19 mouse cellular contexts compared by ENCODE assay signal in genomic region chr6:82066515-82067081, GRCm38 (mm10). TPM values are rescaled to one million over a fixed set of nuclear protein-coding genes. Genes with fewer than 3 reads are reported as not detected.
DNase-seq lines count a peak whose midpoint lies in the region; ATAC-seq and TF ChIP-seq lines count a peak whose summit lies in the region.
"Had no signal": no experiment of that assay in that cellular context is flagged by ENCODE, and none has a peak within 500 bp of the region (broad histone marks: within the 10 kb centered on the region; RNA-seq: fewer than 3 reads in every experiment).

No protein-coding gene starts in this region.

- peak; percentile 78; the same call in 1 of the 2 replicates for TF ChIP-seq EP300 in heart, adult 2 months (IDR thresholded peaks at IDR 0.05; ENCODE audit: insufficient read depth, low read depth, low read length)
- peak; percentile 73; the same call in 1 of the 2 replicates for TF ChIP-seq EP300 in heart, postnatal 0 days (IDR thresholded peaks at IDR 0.05; ENCODE audit: low read depth)

- no peaks in the 10 kb centered on the region for H3K79me2 ChIP-seq in heart, adult 2 months (replicated peaks; ENCODE audit: control insufficient read depth, insufficient read depth, low read length)

- no peaks in the 10 kb centered on the region for H3K27me3 ChIP-seq in kidney, postnatal 0 days (ENCODE audit: insufficient read depth, low read length)
- no peaks in the 10 kb centered on the region for H3K27me3 ChIP-seq in heart, adult 2 months (ENCODE audit: control insufficient read depth, insufficient read depth, low read length)
- H3K27me3 ChIP-seq in heart, postnatal 0 days (ENCODE audit: control insufficient read depth, insufficient read depth, low read length): no peaks in the 10 kb centered on the region
- H3K27me3 ChIP-seq: forebrain, embryonic 15.5 days; midbrain, embryonic 13.5 days had no signal

- 80% methylated on average over 8 of the region's 8 CpGs for WGBS in kidney, postnatal 0 days
- 42% methylated on average over 8 of the region's 8 CpGs for WGBS in heart, adult 2 months
- WGBS in heart, postnatal 0 days: 59% methylated on average over 8 of the region's 8 CpGs

- no peaks in the 10 kb centered on the region for H3K9me3 ChIP-seq in kidney, postnatal 0 days (replicated peaks; ENCODE audit: low read length)
- no peaks in the 10 kb centered on the region for H3K9me3 ChIP-seq in heart, postnatal 0 days (replicated peaks; ENCODE audit: control insufficient read depth, low read length)
- H3K9me3 ChIP-seq: forebrain, embryonic 15.5 days; midbrain, embryonic 13.5 days had no signal

- no peak for ATAC-seq in kidney, postnatal 0 days (replicated peaks; ENCODE audit: low FRiP score, low read depth)
- ATAC-seq in heart, postnatal 0 days (ENCODE audit: insufficient read depth, low read depth): peak; percentile 75
- ATAC-seq in frontal cortex, adult (ENCODE audit: low TSS enrichment): no peak
- ATAC-seq: CD4-positive, CD25-positive, alpha-beta regulatory T cell, adult 4 months; forebrain, embryonic 15.5 days; inflammation-experienced regulatory T-cells, adult 6 months; midbrain, embryonic 13.5 days had no signal

- no peaks in the 10 kb centered on the region for H3K4me1 ChIP-seq in kidney, postnatal 0 days (replicated peaks; ENCODE audit: insufficient read depth, low read length)
- H3K4me1 ChIP-seq in brown adipose tissue, adult 24 weeks (ENCODE audit: control insufficient read depth, insufficient read depth, insufficient read length, low read length): peaks cover 5% of the 10 kb centered on the region; the same call in 1 of the 2 replicates
- peaks cover 4% of the 10 kb centered on the region; the same call in 1 of the 2 replicates for H3K4me1 ChIP-seq in heart, adult 2 months (ENCODE audit: control insufficient read depth, insufficient read depth, low read length)
- H3K4me1 ChIP-seq in heart, postnatal 0 days (ENCODE audit: control insufficient read depth, insufficient read depth): no peaks in the 10 kb centered on the region
- H3K4me1 ChIP-seq: forebrain, embryonic 15.5 days; hindbrain, embryonic 10.5 days; midbrain, embryonic 13.5 days had no signal

- no peak overlapping the region for H3K4me2 ChIP-seq in kidney, postnatal 0 days (ENCODE audit: low read length)
- no peak overlapping the region for H3K4me2 ChIP-seq in heart, postnatal 0 days (ENCODE audit: low read depth, low read length)
- H3K4me2 ChIP-seq: forebrain, embryonic 15.5 days; midbrain, embryonic 13.5 days had no signal

- H3K9ac ChIP-seq in kidney, postnatal 0 days (ENCODE audit: low read depth, low read length): no peak overlapping the region
- no peak overlapping the region for H3K9ac ChIP-seq in heart, adult 2 months (ENCODE audit: low read depth, low read length)
- H3K9ac ChIP-seq in heart, postnatal 0 days (replicated peaks; ENCODE audit: low read depth, low read length): no peak overlapping the region
- H3K9ac ChIP-seq: forebrain, embryonic 15.5 days; midbrain, embryonic 13.5 days had no signal

- intact Hi-C loops in heart, adult 2 months (cut with DNase I): no loop called here

- 0 out of 2 replicates have a peak, but pooled peaks cover 6% of the 10 kb centered on the region for H3K36me3 ChIP-seq in kidney, postnatal 0 days (ENCODE audit: insufficient read depth, low read length)
- no peaks in the 10 kb centered on the region for H3K36me3 ChIP-seq in heart, adult 2 months (ENCODE audit: control insufficient read depth, insufficient read depth, low read length)
- H3K36me3 ChIP-seq in heart, postnatal 0 days (replicated peaks; ENCODE audit: control insufficient read depth, insufficient read depth, low read length): no peaks in the 10 kb centered on the region
- H3K36me3 ChIP-seq: forebrain, embryonic 15.5 days; hindbrain, embryonic 10.5 days; midbrain, embryonic 13.5 days had no signal

- H3K27ac ChIP-seq in kidney, postnatal 0 days: no peak overlapping the region
- H3K27ac ChIP-seq in brown adipose tissue, adult 24 weeks (replicated peaks; ENCODE audit: low read depth, low read length): peak overlapping the region; percentile 56; the same call in 1 of the 2 replicates
- peak overlapping the region; percentile 53 for H3K27ac ChIP-seq in heart, adult 2 months
- H3K27ac ChIP-seq in heart, postnatal 0 days (ENCODE audit: low read depth): peak overlapping the region; percentile 56
- H3K27ac ChIP-seq: forebrain, embryonic 15.5 days; hindbrain, embryonic 10.5 days; layer of hippocampus, adult 2 months; macrophage; midbrain, embryonic 13.5 days had no signal

- TF ChIP-seq POLR2A in heart, adult 2 months (IDR thresholded peaks at IDR 0.05; ENCODE audit: insufficient read depth, low read depth, low read length): no peak; the same call in 1 of the 2 replicates

- no peak overlapping the region for H3K4me3 ChIP-seq in kidney, postnatal 0 days (replicated peaks; ENCODE audit: low read depth, low read length)
- H3K4me3 ChIP-seq in brown adipose tissue, adult 24 weeks (ENCODE audit: insufficient read depth, low read depth, low read length): no peak overlapping the region
- no peak overlapping the region for H3K4me3 ChIP-seq in heart, adult 2 months
- no peak overlapping the region for H3K4me3 ChIP-seq in heart, postnatal 0 days (ENCODE audit: low read depth, low read length)
- H3K4me3 ChIP-seq: forebrain, embryonic 15.5 days; hindbrain, embryonic 10.5 days; layer of hippocampus, adult 2 months; midbrain, embryonic 13.5 days had no signal

- DNase-seq in kidney, postnatal 0 days (ENCODE audit: low spot score): peak; percentile 43
- DNase-seq in kidney, adult 9 months: no peak
- DNase-seq in heart, adult 2 months: peak in 1 of 2 experiments; percentile 48
- peak; percentile 66 for DNase-seq in heart, postnatal 0 days (ENCODE audit: low spot score)
- no peak for DNase-seq in cerebellum, postnatal 10 days
- DNase-seq in B cell, adult 2 months: no peak
- DNase-seq: adrenal gland, postnatal 25 days; cerebellum, postnatal 14 days; thymus, postnatal 14 days had no signal

- TF ChIP-seq CTCF in kidney, postnatal 0 days (IDR thresholded peaks at IDR 0.05; ENCODE audit: low read depth): no peak
- TF ChIP-seq CTCF in heart, adult 2 months (IDR thresholded peaks at IDR 0.05): no peak
- no peak for TF ChIP-seq CTCF in heart, postnatal 0 days (IDR thresholded peaks at IDR 0.05; ENCODE audit: low read depth)

RNA-seq across cellular contexts. Expression of gene Eva1a, which starts 25.8 kb away (rescaled TPM):
- 60.8 and 62.5 TPM in 2 replicates for polyA plus RNA-seq in kidney, postnatal 0 days (2015; fragmentation: Nextera tagmentation; extraction: Ambion mirVana)
- 0.83 and 2.1 TPM in 2 replicates for polyA plus RNA-seq in brown adipose tissue, adult 24 weeks (2012; ENCODE audit: insufficient read depth, insufficient read length, missing spikeins)
- total RNA-seq in heart, adult 2 months (2021): 1 to 10 TPM; 1.8 to 2.4 TPM
- polyA plus RNA-seq in heart, adult 2 months (2012; rRNA removed): 2.0 and 2.5 TPM in 2 replicates
- 5.2 and 6.6 TPM in 2 replicates for total RNA-seq in heart, postnatal 0 days (2014; rRNA removed; ENCODE audit: low replicate concordance)
- polyA plus RNA-seq in heart, postnatal 0 days (2015; fragmentation: Nextera tagmentation; extraction: Ambion mirVana): 3.8 and 4.2 TPM in 2 replicates
- total RNA-seq: MEL had no signal
- polyA plus RNA-seq: CD4-positive, CD25-positive, alpha-beta regulatory T cell, adult 4 months; inflammation-experienced regulatory T-cells, adult 6 months; macrophage had no signal

Comparison
In these comparisons a context has a peak if more than half of its experiments do, and no peak if none do; other contexts are left out.
1. DNase-seq: peak in kidney, postnatal 0 days (single experiment) and heart, postnatal 0 days (single experiment); none in kidney, adult 9 months (single experiment), cerebellum, postnatal 10 days (0 of 2) and B cell, adult 2 months (0 of 2).
2. RNA of gene Eva1a, which starts 25.8 kb away (polyA plus RNA-seq): 60.8 to 62.5 TPM in kidney, postnatal 0 days; 3.8 to 4.2 TPM in heart, postnatal 0 days, 0.83 to 2.1 TPM in brown adipose tissue, adult 24 weeks and 2.0 to 2.5 TPM in heart, adult 2 months; every median in the first group is over 10 times any median in the second.